Mouse (Mus musculus) erythroblast, adult 5-6 weeks (primary cell): ENCODE results near the gene Zfp207. TPM values are rescaled to one million over a fixed set of nuclear protein-coding genes. Genes with fewer than 3 reads are reported as not detected.
A peak's percentile ranks its signal among the peaks of the same experiment; 100 is the strongest.
"Not testable (repeated sequence)": the region's sequence is repeated elsewhere in the genome, so short reads cannot be mapped to it uniquely, and the experiment has no call there.

Source experiments
- ATAC-seq: replicated peaks from 2 replicates; pipeline ENCODE4 v1.8.0; 2016; ENCODE audit warnings: moderate number of reproducible peaks, mild to moderate bottlenecking, moderate TSS enrichment, inconsistent platforms; ENCODE audit not compliant: poor library complexity, low FRiP score, severe bottlenecking
- total RNA-seq, 2 experiments: library from RNA; stranded (forward) in 1 of 2; stranded (reverse) in 1 of 2; fragments of 150-400 nt in 1 of 2; fragments of 200-764, 138-1000 nt in 1 of 2; gene quantifications; 2 replicates each; pipeline versions ENCODE4 v1.2.3 to v1.2.4; 2015 to 2017; ENCODE audit warnings: low replicate concordance in 2 of 2

Gene Zfp207
- total RNA-seq, 2 experiments from 2014 or later, result 409 TPM

- no peak for ATAC-seq
Observed at GRCm38 (mm10) chr11:80396617-80397016, 13.5 kb downstream of the Zfp207 start.

GRCm38 (mm10) chr11:80407878-80408277, 24.8 kb downstream of the Zfp207 start:
- not testable (repeated sequence) for ATAC-seq

DNA sequence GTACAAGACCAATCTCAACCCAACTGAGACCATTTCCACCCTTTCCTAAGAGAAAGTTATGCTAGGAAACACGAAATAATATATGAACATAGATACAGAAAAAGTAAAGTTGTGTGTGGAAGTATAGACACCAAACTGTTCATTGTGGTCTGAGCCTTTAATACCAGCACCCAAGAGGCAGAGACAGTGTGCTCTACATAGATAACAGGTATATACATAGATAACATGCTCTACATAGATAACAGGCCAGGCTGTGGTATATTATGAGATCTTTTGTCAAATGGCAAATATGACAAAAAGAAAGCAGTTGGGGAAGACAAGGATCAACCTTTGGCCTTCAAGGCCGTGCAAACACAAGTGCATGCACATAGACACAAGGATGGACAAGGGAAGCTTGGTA, 27.3 kb downstream of the Zfp207 start:
- no peak for ATAC-seq

DNA sequence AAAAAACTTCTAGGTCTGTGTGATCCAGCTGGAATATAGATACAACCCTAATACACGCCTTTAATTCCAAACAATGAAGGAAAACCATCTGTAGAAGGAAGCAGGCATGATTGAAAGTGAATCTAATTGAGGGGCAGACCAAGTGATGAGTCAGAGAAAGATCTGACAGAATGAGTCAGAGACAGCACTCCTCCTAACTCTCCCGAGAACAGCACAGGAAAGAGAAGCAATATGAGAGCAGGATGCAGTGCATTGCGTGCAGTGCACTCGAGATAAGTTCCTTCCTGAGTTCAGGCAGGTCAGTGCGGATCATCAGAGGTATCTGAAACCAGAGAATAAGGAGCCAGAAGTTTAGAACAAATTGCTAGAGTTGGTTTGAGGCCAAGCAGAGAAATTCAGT, 34.0 kb downstream of the Zfp207 start:
- no peak for ATAC-seq

DNA sequence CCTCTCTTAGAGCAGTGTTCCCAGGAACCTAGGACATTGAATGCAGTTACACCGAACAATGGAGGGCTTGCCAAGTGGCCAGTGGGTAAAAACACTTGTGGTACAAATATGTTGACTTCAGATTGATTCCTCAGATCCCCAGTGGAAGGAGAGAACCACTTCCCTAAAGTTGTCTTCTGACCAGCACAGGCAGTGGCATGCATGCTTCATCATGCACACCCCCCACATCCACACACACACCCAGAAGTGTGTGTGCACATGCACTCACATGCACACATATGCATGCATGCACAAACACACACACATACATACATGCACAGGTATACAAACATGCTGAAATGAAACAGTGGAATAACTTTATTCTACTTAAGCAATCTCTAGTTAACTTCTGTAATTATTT, 36.7 kb downstream of the Zfp207 start:
- no peak for ATAC-seq

DNA sequence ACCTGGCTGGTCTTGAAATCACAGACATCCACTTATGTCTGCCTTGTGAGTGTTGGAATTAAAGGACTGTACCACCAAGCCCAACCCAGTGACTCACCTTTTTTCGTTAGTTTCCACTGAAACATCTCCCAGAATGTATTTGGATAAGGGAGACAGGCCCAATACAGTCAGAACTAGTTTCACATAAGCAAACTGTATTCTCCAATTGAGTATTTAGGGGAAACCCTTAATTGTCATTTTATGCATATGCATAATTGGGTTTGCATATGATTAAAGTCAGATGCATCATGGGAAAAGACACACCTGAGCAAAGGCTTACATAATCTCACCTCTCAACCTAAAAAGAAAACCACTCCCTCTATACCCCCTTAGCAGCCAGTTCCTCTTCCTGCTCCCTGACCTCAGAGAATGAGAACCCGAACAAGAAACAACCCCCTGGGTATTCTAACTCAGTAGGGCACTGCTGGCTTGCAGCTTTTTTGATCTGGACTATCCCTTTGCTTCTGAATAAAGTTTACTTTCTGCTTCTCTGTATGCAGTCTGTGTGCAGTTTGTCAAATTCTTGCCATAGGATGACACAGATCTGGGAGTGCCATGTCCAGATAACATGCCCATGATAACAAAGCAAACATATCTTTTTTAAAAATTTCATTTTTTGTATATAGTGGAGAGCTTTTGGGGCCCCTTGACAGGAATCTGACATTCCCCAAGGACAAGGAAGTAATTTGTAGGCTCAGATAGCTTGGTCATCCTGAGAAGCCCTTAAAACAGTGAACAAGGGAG, 37.3 kb downstream of the Zfp207 start:
- ATAC-seq, result no peak

DNA sequence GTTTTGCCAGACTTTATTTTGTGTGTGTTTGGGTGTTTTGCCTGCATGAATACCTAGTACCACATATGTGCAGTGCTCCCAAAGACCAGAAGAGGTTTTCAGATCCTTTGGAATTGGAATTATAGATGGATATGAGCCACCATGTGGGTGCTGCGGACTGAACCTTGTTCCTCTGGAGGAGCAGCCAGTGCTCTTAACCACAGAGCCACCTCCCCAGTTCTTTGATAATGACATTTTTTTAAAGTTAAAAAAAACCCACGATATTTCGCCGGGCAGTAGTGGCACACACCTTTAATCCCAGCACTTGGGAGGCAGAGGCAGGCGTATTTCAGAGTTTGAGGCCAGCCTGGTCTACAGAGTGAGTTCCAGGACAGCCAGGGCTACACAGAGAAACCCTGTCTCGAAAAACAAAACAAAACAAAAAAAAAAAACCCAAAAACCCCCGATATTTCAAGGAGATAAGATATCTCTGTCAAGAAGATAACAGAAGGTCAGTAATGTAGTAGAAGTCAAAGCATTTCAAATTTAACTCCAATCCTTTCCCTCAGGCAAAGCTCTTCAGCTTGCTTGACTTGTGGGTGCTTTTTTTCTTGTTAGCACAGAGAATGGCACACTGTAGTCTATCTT, 38.5 kb downstream of the Zfp207 start:
- ATAC-seq, result no peak

GRCm38 (mm10) chr11:80424691-80425090, 41.6 kb downstream of the Zfp207 start:
- ATAC-seq, result no peak

DNA sequence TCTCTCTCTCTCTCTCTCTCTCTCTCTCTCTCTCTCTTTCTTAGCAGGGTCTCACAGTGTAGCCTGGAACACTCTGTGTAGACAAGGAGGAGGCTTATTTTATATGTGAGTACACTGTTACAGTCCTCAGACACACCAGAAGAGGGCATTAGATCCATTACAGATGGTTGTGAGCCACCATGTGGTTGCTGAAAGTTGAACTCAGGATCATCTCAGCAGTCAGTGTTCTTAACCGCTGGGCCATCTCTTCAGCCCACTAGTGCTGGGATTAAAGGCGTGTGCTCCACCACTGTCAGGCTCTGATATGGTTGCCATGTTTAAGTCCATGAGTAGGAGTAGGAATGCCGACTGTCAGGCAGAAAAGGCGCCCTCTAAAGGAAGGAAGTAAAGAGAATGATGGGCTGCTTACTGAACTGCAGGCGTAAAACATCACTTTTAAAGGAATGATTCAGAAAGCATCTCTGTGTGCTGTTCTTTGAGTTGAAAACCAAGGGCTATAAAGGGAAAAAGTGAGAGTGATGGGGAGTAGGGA, 42.2 kb downstream of the Zfp207 start:
- ATAC-seq, result no peak

DNA sequence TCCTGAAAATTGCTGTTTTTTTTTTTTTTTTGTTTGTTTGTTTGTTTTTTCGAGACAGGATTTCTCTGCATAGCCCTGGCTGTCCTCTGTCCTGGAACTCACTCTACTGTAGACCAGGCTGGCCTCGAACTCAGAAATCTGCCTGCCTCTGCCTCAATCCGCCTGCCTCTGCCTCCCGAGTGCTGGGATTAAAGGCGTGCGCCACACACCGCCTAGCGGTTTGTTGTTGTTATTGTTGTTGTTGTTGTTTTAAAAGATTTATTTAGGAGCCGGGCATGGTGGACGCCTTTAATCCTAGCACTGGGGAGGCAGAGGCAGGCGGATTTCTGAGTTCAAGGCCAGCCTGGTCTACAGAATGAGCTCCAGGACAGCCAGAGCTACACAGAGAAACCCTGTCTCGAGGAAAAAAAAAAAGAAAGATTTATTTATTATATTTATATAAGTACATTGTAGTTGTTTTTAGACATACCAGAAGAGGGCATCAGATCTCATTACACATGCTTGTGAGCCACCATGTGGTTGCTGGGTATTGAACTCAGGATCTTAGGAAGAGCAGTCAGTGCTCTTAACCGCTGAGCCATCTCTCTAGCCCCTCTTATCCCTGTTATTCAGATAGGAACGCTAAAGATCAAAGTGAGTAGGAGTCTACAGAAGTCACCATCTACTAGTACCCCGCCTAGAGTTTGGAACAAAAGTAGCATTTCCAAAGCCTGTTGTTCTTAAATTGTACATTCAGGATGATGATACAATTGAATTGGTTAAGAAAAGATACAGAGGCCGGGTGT, 43.1 kb downstream of the Zfp207 start:
- not testable (repeated sequence) for ATAC-seq

DNA sequence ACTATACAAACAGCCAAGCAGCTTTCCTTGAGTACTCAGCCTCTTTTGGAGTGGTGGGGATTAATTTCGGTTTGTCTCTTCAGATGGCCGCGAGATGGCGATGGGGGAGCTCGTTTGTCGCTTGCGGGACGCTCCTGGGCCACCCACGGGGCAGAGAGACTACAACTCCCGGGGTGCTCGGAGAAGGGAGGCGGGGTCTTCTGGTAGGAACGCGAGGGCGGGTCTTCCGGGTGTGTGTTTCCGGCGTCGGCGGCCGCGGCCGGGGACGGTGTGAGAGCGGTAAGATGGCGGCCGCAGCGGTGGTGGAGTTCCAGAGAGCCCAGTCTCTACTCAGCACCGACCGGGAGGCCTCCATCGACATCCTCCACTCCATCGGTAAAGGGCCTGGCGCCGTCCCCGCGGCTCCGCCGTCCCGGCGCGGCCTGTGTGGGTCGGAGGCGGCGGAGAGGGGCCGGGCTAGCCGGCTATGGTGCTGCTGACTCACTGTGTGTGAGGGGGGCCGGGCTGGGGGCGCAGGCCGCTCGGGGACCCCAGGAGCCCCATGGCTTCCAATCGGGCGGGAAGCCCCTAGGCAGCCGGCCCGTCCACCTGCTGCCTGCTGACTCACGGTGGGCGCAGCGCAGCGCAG, 45.4 kb downstream of the Zfp207 start, which contains the start of gene Psmd11:
Psmd11 (plus strand) TSS at position 235 of the 628 bp plus-strand sequence.
- ATAC-seq, result peak; percentile 99

- peak; percentile 54 for ATAC-seq
Observed at GRCm38 (mm10) chr11:80429009-80429475, 46.0 kb downstream of the Zfp207 start.

- ATAC-seq, result peak; percentile 21
Observed at GRCm38 (mm10) chr11:80429500-80430166, 46.6 kb downstream of the Zfp207 start.

GRCm38 (mm10) chr11:80430366-80430910, 47.4 kb downstream of the Zfp207 start:
- no peak for ATAC-seq

GRCm38 (mm10) chr11:80446916-80447315, 63.8 kb downstream of the Zfp207 start:
- ATAC-seq, result no peak

- ATAC-seq, result no peak
Observed at GRCm38 (mm10) chr11:80449859-80450258, 66.8 kb downstream of the Zfp207 start.

DNA sequence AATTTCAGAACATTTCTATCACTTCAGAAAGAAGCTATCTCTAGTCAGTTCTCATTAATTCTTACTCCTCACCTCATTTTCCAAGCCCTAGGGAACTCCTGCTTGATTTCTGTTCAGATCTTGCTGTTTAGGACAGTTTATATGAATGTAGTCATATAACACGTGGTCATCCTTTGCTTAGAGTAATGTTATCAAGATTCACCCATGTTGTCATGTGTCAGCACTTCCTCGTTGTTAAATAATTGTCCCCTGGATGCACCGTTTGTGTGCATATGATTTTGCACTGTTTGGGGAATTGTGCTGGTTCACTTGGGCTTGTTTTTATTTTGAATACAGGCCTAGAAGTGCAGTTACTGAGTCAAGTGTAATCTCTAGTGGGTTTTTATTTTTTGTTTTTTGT, 69.2 kb downstream of the Zfp207 start:
- no peak for ATAC-seq

DNA sequence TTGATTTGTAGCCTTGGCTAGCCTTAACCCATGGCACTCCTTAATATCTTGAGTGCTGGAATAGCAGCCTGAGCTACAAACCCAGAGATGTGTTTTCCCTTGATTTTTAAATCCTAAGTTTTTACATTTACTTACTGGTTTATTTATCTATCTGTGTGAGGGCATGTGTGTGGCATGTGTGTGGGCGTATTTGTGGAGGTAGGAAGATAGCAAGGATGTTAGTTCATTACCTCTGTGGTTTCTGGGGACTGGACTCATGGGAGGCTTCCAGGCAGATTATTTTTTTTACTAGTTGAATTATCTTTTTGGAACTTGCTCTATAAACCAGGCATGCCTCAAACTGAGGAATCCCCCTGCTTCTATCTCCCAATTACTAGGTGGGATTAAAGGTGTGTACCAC, 70.1 kb downstream of the Zfp207 start:
- ATAC-seq, result no peak
